Mouse (Mus musculus): Measurements from ENCODE around the gene Ptprg.

DNA sequence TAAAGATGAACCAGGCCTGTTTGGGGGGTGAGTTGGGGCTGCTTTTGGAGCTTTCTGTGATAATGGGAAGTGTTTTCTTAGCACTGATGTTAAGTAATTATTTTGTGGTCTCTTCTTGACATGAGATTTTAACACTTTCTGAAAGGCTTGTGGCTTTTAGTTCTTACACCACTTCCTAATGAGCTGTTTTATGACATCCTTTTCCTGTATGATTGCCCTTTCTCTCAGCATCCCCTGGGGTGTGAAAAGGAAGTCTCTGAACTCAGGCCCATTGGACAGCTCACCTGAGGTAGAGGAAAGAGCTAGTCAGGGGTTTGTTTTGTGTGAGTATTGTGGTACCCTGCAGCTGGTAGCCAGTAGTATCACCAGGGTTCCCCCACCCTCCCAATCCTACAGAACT lies 179.0 kb downstream of the Ptprg start:
- TF ChIP-seq CTCF (IDR thresholded peaks at IDR 0.05; ENCODE audit: control insufficient read depth, insufficient read depth, insufficient read length): no peak
- no peak for TF ChIP-seq MAX (IDR thresholded peaks at IDR 0.05)
- TF ChIP-seq MYOG (IDR thresholded peaks at IDR 0.05; ENCODE audit: control insufficient read depth, extremely low read depth, insufficient read length): no peak
- TF ChIP-seq CEBPB (IDR thresholded peaks at IDR 0.05; ENCODE audit: low read depth): no peak
- TF ChIP-seq MYOD1 (IDR thresholded peaks at IDR 0.05; ENCODE audit: control insufficient read depth, insufficient read length, low read depth): no peak
- no peak for TF ChIP-seq FOSL1 (IDR thresholded peaks at IDR 0.05; ENCODE audit: insufficient read depth, low read length, poor library complexity, severe bottlenecking)
- no peak for TF ChIP-seq USF1 (IDR thresholded peaks at IDR 0.05; ENCODE audit: low read depth)

All from C2C12 (cell line).